Mouse (Mus musculus) layer of hippocampus, adult 6 months (tissue): ENCODE data around the gene Sucnr1. TPM values are rescaled to one million over a fixed set of nuclear protein-coding genes. Genes with fewer than 3 reads are reported as not detected.

Experiments
- long read RNA-seq, 2 experiments: library from polyadenylated mRNA; unstranded; transcript quantifications; one replicate each; pipeline ENCODE4 v2.0.0; 2019 to 2020
- polyA plus RNA-seq: library from polyadenylated mRNA; unstranded; fragments of <200 nt; fragmentation: Nextera tagmentation; gene quantifications from 2 replicates; pipeline ENCODE4 v1.2.3, GENCODE M21; 2021

Sucnr1 gene
- polyA plus RNA-seq, result not detected in 2 replicates
- long read RNA-seq, experiment 1, result 0 reads
- long read RNA-seq, experiment 2, result 0 reads

GRCm38 (mm10) chr3:60081648-60082047, at the start of gene Sucnr1:
TSS of gene Sucnr1 (plus strand) at chr3:60081869.

Other genes with a start within 250 kb of the Sucnr1 start
- not detected in 2 replicates for gene Gm8298, start 220.8 kb upstream of the Sucnr1 start, polyA plus RNA-seq
- not detected in 2 replicates for gene C130079G13Rik, start 156.7 kb upstream of the Sucnr1 start, polyA plus RNA-seq
- gene Aadacl2, start 75.1 kb upstream of the Sucnr1 start, polyA plus RNA-seq, result not detected in 2 replicates
- not detected in 2 replicates for gene Aadac, start 56.2 kb upstream of the Sucnr1 start, polyA plus RNA-seq